Mouse (Mus musculus) embryo, embryonic 11 days (tissue): ENCODE data around the gene Olfr885.

ENCODE experiments used
- DNase-seq: peaks from one replicate; pipeline ENCODE4 v3.0.0-alpha.2; 2015

Gene Olfr885

GRCm38 (mm10) chr9:38061022-38061421 lies at the start of gene Olfr885:
Olfr885 (plus strand) TSS chr9:38061322.
- no peak for DNase-seq

DNA sequence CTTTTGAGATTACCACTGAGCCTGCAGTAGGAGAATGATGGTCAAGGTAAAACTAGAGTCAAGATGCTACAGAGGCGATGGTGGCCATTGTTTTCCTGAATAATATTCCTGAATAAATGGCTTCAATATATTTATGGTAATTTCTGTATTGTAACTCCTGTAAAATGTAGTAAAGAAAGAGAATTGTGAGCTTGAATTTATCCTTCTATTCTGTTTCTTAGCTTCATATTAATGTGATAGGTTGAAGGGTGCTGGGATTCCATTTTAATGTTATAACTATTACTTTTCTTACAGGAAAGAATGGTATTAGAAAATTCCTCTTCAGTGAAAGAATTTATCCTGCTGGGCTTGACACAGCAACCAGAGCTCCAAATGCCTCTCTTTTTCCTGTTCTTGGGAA lies 35.6 kb upstream of the Olfr885 start, which contains the start of gene Olfr883:
Gene Olfr883, plus strand, starts transcription at position 301 of the 400 bp plus-strand sequence.
- DNase-seq, result no peak

DNA sequence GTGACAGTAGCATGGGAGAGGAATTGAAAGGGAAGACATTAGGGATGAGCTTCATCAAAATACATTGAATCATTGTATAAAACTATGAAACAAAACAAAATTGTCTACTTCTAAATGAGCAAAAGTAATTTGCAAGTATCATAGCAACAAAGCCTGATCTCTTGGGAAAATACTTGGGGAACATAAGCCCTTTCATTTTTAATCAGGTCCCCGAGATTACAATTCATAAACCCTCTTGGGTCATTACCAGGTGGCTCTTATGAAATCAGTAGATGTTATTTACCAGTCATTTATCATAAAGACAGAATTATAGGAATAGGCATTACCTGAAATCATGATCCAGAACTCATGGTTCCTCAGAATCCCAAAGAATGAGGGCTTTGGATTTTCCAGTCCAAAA lies 14.9 kb upstream of the Olfr885 start, which contains the start of gene Olfr884:
Gene Olfr884, plus strand, starts transcription at position 301 of the 400 bp plus-strand sequence.
- no peak for DNase-seq

- DNase-seq, result no peak
Measured at GRCm38 (mm10) chr9:38083772-38084171, 22.6 kb downstream of the Olfr885 start, which contains the start of gene Olfr887. Olfr887 (plus strand) TSS chr9:38084072.

GRCm38 (mm10) chr9:38107828-38108227 lies 46.7 kb downstream of the Olfr885 start, which contains the start of gene Olfr888:
Olfr888 (plus strand) TSS chr9:38108128.
- DNase-seq, result no peak
